Mouse (Mus musculus) layer of hippocampus, adult 2 months (tissue): ENCODE measurements around the gene Foxi1. TPM values are rescaled to one million over a fixed set of nuclear protein-coding genes. Genes with fewer than 3 reads are reported as not detected.
A peak's percentile ranks its signal among the peaks of the same experiment; 100 is the strongest.

Experiments
- DNase-seq, 2 experiments: peaks; one replicate each; pipeline ENCODE4 v3.0.0; 2022; ENCODE audit warnings: low spot score in 2 of 2
- H3K27ac ChIP-seq: fragments of 200-600 bp; 2 replicates; pipeline ENCODE4 v1.8.1; 2022
- H3K4me3 ChIP-seq: fragments of 200-600 bp; 2 replicates; pipeline ENCODE4 v1.8.1; 2022; ENCODE audit warnings: mild to moderate bottlenecking
- CTCF ChIP-seq: fragments of 200-600 bp; conservative IDR thresholded peaks from 2 replicates; pipeline ENCODE4 v1.8.1; 2022; ENCODE audit warnings: antibody characterized with exemption, mild to moderate bottlenecking, moderate library complexity
- total RNA-seq, 2 experiments: library from RNA; stranded (reverse); gene quantifications; 2 replicates each; pipeline ENCODE4 v1.2.3; 2021

Gene Foxi1
- total RNA-seq, 2 experiments from 2014 or later: not detected

DNA sequence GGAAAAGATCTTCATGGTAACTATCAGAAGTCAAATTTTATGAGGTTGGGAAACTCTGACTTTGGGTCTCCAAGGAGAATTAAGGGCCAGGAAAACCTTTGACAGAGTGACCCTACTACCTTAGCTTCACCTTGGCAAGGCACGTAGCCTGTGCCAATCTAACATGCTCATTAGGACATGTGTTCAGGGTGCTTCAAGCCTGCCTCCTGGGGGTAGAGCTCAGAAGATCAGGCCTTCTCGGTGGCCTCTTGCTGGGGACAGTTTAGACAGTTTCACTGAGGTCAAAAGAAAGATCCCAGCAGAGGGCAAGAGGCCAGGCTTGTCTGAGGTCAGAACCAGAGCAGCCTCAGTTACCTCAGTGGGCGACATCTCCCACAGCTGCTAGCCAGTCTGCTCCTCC is 14.2 kb downstream of the Foxi1 start:
- no peak for TF ChIP-seq CTCF
- DNase-seq: no peak
- Histone ChIP-seq H3K27ac (no peak overlapping the region), H3K4me3 (no peak overlapping the region)

- no peak for DNase-seq
- H3K4me3 ChIP-seq: no peak overlapping the region
- TF ChIP-seq CTCF: no peak
- no peak overlapping the region for H3K27ac ChIP-seq
Observed at GRCm38 (mm10) chr11:34184266-34184665, 23.6 kb downstream of the Foxi1 start.

DNA sequence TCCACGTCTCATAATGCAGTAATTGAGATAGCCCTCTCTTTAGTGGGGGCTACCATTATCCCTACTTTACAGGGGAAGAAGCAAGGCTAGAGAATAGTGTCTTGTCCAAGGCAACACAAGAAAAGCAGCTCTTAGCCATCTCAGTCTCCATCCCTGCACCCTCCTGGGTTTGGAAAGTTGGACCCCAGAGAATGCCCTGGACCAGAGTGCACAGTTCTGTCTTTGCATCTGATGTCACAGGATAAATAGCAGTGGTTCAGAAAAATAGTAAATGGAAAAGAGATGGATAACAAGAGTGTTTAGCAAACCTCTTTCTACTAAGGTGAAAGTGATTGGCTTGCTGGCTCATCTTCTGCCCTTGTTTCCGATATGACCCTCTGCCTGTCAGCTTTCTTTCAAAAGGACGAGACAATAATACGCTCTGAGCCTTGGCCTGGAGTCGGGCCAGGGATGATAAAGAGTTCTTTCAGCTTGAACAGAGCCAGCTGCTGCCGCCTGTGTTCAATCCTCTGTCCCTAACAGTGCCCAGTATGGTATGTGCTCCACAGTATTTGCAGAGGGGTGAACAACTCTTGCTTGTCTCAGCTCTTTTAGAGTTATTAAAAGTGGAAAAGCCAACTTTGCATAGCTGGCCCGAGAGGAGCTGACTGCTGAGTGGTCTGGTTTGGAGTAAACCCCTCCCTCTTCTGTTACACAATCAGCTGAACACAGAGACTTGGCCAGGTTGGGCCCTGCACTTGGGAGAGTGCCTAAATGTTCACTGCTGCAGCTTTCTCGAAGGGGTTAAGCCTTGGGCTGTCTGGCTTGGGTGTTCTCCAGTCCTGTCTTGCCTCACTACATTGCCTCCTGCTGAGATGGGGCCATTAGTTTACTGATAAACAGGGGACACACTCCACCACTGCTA is 26.4 kb downstream of the Foxi1 start:
- TF ChIP-seq CTCF: no peak
- no peak overlapping the region for H3K27ac ChIP-seq
- no peak overlapping the region for H3K4me3 ChIP-seq
- DNase-seq: peak; percentile 5 to 29

DNA sequence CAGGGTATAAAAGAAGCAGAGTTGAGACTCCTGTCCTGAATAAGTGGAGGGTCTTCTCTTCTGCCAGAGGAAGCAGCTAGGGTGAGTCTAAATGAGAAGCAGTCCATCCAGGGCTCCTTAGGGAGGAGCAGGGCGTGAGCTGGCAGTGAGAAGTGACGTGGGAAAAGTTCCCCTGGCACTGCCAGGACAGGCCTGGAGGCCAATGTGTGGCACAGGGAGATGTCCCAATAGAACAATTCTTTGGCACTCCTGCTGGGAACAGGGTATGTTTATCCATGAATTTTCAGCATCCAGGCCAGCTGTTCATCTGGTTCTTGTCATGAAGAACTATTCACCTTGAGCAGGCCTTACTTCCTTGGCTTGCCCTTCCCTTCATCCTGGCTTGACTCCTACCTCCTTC is 29.1 kb downstream of the Foxi1 start:
- no peak for TF ChIP-seq CTCF
- no peak for DNase-seq
- Histone ChIP-seq H3K4me3 (no peak overlapping the region), H3K27ac (no peak overlapping the region)

DNA sequence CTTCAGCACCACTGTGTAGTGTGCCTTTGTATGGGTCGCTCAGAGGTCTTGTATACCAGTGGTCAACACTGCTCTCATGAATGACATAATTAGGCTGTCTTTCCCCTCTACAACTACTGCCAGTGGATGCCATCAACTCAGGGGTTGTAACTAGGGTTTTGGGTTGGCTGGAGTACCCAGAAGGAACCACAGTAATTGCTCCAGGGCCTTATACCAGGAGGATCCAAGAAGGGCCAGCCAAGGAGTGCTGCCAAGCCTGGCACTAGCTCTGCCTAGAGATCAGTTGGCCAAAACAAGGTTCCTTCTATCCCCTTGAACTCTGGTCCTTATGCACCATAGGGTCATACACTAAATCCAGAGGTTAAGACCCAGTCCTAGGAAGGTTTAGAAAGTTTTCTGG is 31.5 kb downstream of the Foxi1 start:
- peak in 1 of 2 experiments; percentile 32 for DNase-seq
- TF ChIP-seq CTCF: no peak
- Histone ChIP-seq H3K4me3 (no peak overlapping the region), H3K27ac (no peak overlapping the region)

- H3K4me3 ChIP-seq: no peak overlapping the region
- H3K27ac ChIP-seq: no peak overlapping the region
- no peak for TF ChIP-seq CTCF
- DNase-seq: no peak
Observed at GRCm38 (mm10) chr11:34171221-34171620, 36.7 kb downstream of the Foxi1 start.

GRCm38 (mm10) chr11:34169464-34169894 is 38.4 kb downstream of the Foxi1 start:
- Histone ChIP-seq H3K27ac (no peak overlapping the region), H3K4me3 (no peak overlapping the region)
- TF ChIP-seq CTCF: no peak
- no peak for DNase-seq

GRCm38 (mm10) chr11:34166392-34166791 is 41.5 kb downstream of the Foxi1 start:
- DNase-seq: no peak
- Histone ChIP-seq H3K27ac (no peak overlapping the region), H3K4me3 (no peak overlapping the region)
- no peak for TF ChIP-seq CTCF

GRCm38 (mm10) chr11:34165278-34165677 is 42.6 kb downstream of the Foxi1 start:
- DNase-seq: no peak
- TF ChIP-seq CTCF: no peak
- H3K27ac ChIP-seq: no peak overlapping the region
- no peak overlapping the region for H3K4me3 ChIP-seq

GRCm38 (mm10) chr11:34158916-34159315 is 49.0 kb downstream of the Foxi1 start:
- no peak for DNase-seq
- TF ChIP-seq CTCF: no peak
- H3K4me3 ChIP-seq: no peak overlapping the region
- no peak overlapping the region for H3K27ac ChIP-seq

GRCm38 (mm10) chr11:34155235-34155634 is 52.7 kb downstream of the Foxi1 start:
- no peak for TF ChIP-seq CTCF
- no peak for DNase-seq
- Histone ChIP-seq H3K4me3 (no peak overlapping the region), H3K27ac (no peak overlapping the region)

Other genes starting within 250 kb of the Foxi1 start
- gene Kcnmb1, start 245.1 kb downstream of the Foxi1 start, total RNA-seq: under 1 TPM; 0.41 to 0.42 TPM
- 10 to 100 TPM; 20.4 to 21.2 TPM for gene Kcnip1, start 214.9 kb downstream of the Foxi1 start, total RNA-seq
- gene Lcp2, start 161.2 kb downstream of the Foxi1 start, total RNA-seq: 1 to 10 TPM; 3.5 TPM
- gene 4930469K13Rik, start 109.5 kb downstream of the Foxi1 start, total RNA-seq: not detected
- under 1 TPM; 0.47 to 0.74 TPM for gene Fam196b, start 106.7 kb upstream of the Foxi1 start, total RNA-seq